In genomic region chr10:128793258-128793657, GRCm38 (mm10) we compare ENCODE assay signal across 19 mouse cellular contexts.
"Had no signal": no experiment of that assay in that cellular context is flagged by ENCODE, and none has a peak within 500 bp of the region (broad histone marks: within the 10 kb centered on the region; RNA-seq: fewer than 3 reads in every experiment).

No protein-coding gene starts in this region.

- H3K27me3 ChIP-seq: kidney, embryonic 15.5 days; liver, embryonic 13.5 days; midbrain, embryonic 13.5 days; neural tube, embryonic 13.5 days had no signal

- H3K4me2 ChIP-seq: kidney, embryonic 15.5 days; liver, embryonic 13.5 days; midbrain, embryonic 13.5 days; neural tube, embryonic 13.5 days had no signal

- H3K9me3 ChIP-seq: kidney, embryonic 15.5 days; liver, embryonic 13.5 days; megakaryocyte, embryonic 14.5 days; midbrain, embryonic 10.5 days; midbrain, embryonic 13.5 days; neural tube, embryonic 13.5 days had no signal

- H3K27ac ChIP-seq: kidney, embryonic 15.5 days; left cerebral cortex, adult 2 months; liver, embryonic 13.5 days; macrophage; midbrain, embryonic 10.5 days; midbrain, embryonic 13.5 days; neural tube, embryonic 13.5 days had no signal

- H3K4me1 ChIP-seq: kidney, embryonic 15.5 days; midbrain, embryonic 13.5 days; neural tube, embryonic 13.5 days had no signal

- DNase-seq: kidney, adult 8-10 months; kidney, postnatal 10 days; kidney, postnatal 36 days; layer of hippocampus, postnatal 36 days; liver, embryonic 13.5 days; lung, adult 2 months; retina, postnatal 1 day; right cerebral cortex, postnatal 25 days; thymus, adult 18-20 months; thymus, postnatal 14 days; thymus, postnatal 4 days had no signal

- H3K9ac ChIP-seq: kidney, embryonic 15.5 days; midbrain, embryonic 13.5 days; neural tube, embryonic 13.5 days had no signal

- H3K36me3 ChIP-seq: kidney, embryonic 15.5 days had no signal

- H3K4me3 ChIP-seq: kidney, embryonic 15.5 days; left cerebral cortex, adult 2 months; liver, embryonic 13.5 days; midbrain, embryonic 10.5 days; midbrain, embryonic 13.5 days; myocyte; neural tube, embryonic 13.5 days had no signal
